Mouse (Mus musculus): ENCODE measurements around the gene Cd300lb.

DNA sequence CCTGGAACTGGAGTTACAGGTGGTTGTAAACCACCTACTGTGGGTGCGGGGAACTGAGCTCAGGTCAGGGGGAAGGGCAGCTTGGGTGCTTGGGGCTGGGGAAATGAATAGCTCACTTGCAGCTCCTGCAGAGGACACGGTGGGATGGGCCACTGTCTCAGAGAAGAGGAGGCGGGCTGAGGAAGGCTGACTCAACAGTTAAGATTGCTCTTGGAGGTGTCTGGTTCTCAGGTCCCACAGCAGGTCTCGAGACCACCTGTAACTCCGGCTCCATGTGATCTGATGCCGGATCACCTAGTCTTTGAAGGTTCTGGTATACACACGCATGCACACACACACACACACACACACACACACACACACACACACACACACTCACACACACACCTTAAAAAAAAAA lies 58.0 kb downstream of the Cd300lb start:
- TF ChIP-seq CTCF (IDR thresholded peaks at IDR 0.05; ENCODE audit: control insufficient read depth, insufficient read depth, low read length) (no peak), POLR2A (IDR thresholded peaks at IDR 0.05; ENCODE audit: borderline replicate concordance, control insufficient read depth, low read depth, low read length) (no peak)
